Mouse (Mus musculus): Measurements from ENCODE around the gene Fhl2. TPM values are rescaled to one million over a fixed set of nuclear protein-coding genes. Genes with fewer than 3 reads are reported as not detected.

Fhl2 gene
- 145 and 176 TPM in 2 replicates for polyA plus RNA-seq (2015; fragmentation: Nextera tagmentation; extraction: Ambion mirVana)

DNA sequence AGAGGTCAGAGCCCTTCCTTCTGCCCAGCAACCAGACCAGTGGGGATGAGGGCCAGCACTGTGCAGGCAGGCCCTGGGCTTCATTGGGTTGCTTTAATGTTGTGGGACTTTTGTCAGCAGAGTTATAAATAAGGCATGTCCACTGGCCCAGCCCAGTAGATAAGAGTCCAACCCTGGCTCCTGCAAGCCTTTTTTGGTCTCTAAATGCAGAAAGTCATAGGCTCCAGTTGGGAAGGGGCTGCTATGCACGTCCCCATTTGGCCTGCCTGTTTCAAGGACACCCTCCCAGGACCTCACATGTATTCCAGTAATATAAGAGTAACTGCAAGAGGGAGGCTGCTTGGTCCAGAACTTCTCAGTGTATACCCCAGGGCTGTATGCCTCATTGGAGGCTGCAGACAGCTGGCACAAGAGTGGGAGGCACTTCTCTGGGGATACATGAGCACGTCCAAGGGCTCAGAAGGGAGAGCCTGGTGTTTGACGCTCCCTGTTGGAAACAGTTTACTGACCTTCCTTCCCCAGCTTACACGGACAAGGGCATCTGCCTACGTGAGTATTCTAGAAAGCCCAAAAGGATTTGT, at the start of gene Fhl2:
Fhl2 (minus strand) TSS at position 324 of the 581 bp plus-strand sequence.

DNA sequence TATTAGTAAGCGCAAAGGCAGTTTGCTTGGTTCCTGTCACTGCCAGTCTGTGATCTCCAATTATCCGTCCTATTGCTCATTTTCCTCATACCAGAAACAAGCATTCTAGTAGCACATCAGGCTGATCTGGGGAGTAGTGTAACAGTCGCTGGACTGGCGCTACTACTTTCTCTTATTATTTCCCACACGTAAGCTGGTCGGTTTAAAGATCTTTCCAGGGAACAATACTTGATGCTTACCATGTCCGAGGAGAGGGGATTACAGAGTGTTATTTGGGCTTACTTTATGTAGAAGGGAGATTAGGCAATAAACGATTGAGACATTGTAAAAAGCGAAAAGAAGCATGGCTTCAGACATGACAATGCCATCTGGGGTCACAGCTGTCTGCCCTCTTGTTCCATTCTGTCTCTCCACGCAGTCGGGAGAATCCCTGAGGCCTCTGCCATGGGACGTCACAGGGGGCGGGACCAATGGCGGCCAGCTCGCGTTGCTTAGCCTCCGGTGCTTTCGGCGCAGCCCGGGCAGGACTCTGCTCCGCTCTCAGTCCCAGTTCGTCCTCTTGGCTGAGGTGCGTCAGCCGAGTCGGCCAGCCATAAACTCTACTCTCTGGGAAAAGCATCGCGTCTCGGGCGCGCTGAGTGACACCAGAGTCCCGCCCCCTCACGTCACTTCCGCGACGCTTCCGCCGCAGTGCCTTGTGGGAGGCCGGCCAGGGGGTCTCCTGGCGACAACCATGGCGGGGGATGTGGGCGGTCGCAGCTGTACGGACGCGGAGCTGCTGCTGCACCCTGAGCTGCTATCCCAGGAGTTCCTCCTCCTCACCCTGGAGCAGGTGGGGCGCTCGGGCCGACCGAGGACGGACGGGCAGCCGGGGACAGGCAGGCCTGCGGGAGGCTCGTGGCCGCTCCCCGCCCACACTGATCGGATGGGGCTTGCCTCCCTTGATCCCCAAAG, 98.5 kb downstream of the Fhl2 start, which contains the start of the genes Tgfbrap1 and AI597479:
Tgfbrap1 (minus strand) TSS at position 607 of the 954 bp plus-strand sequence.
AI597479 (plus strand) TSS at position 680 of the 954 bp plus-strand sequence.

Other genes with a start within 250 kb of the Fhl2 start
- gene Gpr45, start 244.1 kb downstream of the Fhl2 start, polyA plus RNA-seq (2015; fragmentation: Nextera tagmentation; extraction: Ambion mirVana) = 1.1 and 1.4 TPM in 2 replicates
- gene Tgfbrap1, start 98.3 kb downstream of the Fhl2 start, polyA plus RNA-seq (2015; fragmentation: Nextera tagmentation; extraction: Ambion mirVana) = 5.2 and 5.8 TPM in 2 replicates
- gene AI597479, start 98.3 kb downstream of the Fhl2 start, polyA plus RNA-seq (2015; fragmentation: Nextera tagmentation; extraction: Ambion mirVana) = 13.3 and 13.6 TPM in 2 replicates
- gene Nck2, start 247.6 kb upstream of the Fhl2 start, polyA plus RNA-seq (2015; fragmentation: Nextera tagmentation; extraction: Ambion mirVana) = 24.3 and 26.0 TPM in 2 replicates

Measured in urinary bladder, postnatal 0 days (tissue).